In the genomic region with DNA sequence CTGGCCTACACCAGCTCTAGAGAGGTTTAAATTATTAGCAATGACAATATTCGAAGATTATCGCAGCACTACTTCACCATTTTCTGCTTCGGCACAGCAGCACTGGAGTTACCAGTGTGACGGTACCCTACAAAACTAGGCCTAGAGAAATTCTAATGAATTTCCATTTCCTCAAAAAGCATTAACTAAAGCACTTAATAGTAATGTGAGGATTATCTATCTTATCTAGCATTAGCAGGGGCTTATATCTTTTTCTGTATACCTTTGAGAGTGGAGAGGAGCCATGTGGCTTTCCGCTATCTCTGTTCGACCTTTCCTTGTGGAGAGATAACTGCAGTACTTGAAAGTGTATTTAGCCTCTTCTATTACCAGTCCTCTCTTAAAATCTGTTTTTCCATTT, we compare ENCODE assay signal across 8 mouse cellular contexts. TPM values are rescaled to one million over a fixed set of nuclear protein-coding genes. Genes with fewer than 3 reads are reported as not detected.
DNase-seq lines count a peak whose midpoint lies in the region; ATAC-seq and TF ChIP-seq lines count a peak whose summit lies in the region.

No protein-coding gene starts in this region.

- no peak for DNase-seq in lung, adult 2 months
- DNase-seq in lung, postnatal 10 days = no peak
- DNase-seq in embryonic facial prominence, embryonic 14.5 days (ENCODE audit: low spot score) = no peak
- DNase-seq in limb, embryonic 11.5 days (ENCODE audit: low spot score) = no peak
- DNase-seq in thymus, postnatal 36 days = no peak
- DNase-seq in layer of hippocampus, postnatal 36 days = no peak
- no peak for DNase-seq in cerebellum, adult 11 months

- 55% methylated on average over 6 of the region's 6 CpGs for WGBS in lung, adult 2 months
- WGBS in embryonic facial prominence, embryonic 14.5 days = 58% methylated on average over 6 of the region's 6 CpGs
- 70% methylated on average over 6 of the region's 6 CpGs for WGBS in limb, embryonic 11.5 days
- WGBS in neural tube, embryonic 14.5 days = 73% methylated on average over 6 of the region's 6 CpGs

- peak overlapping the region; percentile 98 for H3K9ac ChIP-seq in embryonic facial prominence, embryonic 14.5 days (ENCODE audit: low read depth, low read length)
- peak overlapping the region; percentile 98; the same call in 1 of the 2 replicates for H3K9ac ChIP-seq in limb, embryonic 11.5 days (ENCODE audit: low read length)
- no peak overlapping the region; the same call in 1 of the 2 replicates for H3K9ac ChIP-seq in neural tube, embryonic 14.5 days (replicated peaks; ENCODE audit: low read depth, low read length)

- no peak for ATAC-seq in embryonic facial prominence, embryonic 14.5 days (ENCODE audit: low read depth)
- ATAC-seq in limb, embryonic 11.5 days (ENCODE audit: insufficient number of reproducible peaks, low FRiP score, low TSS enrichment, low read depth) = no peak
- ATAC-seq in neural tube, embryonic 14.5 days (ENCODE audit: low read depth) = no peak

- peak overlapping the region; percentile 79 for H3K4me2 ChIP-seq in embryonic facial prominence, embryonic 14.5 days (ENCODE audit: low read depth, low read length)
- peak overlapping the region; percentile 64 for H3K4me2 ChIP-seq in limb, embryonic 11.5 days (ENCODE audit: low read depth, severe bottlenecking)
- peak overlapping the region; percentile 58 for H3K4me2 ChIP-seq in neural tube, embryonic 14.5 days (ENCODE audit: low read depth, low read length)

- TF ChIP-seq CTCF in lung, adult 2 months (IDR thresholded peaks at IDR 0.05; ENCODE audit: insufficient read depth, low read length) = no peak

- H3K27me3 ChIP-seq in embryonic facial prominence, embryonic 14.5 days (replicated peaks; ENCODE audit: control insufficient read depth, insufficient read depth, low read length) = no peaks in the 10 kb centered on the region
- H3K27me3 ChIP-seq in limb, embryonic 11.5 days (ENCODE audit: control insufficient read depth, insufficient read depth, low read length) = no peaks in the 10 kb centered on the region
- H3K27me3 ChIP-seq in neural tube, embryonic 14.5 days (ENCODE audit: control insufficient read depth, insufficient read depth, low read length) = no peaks in the 10 kb centered on the region

- H3K4me1 ChIP-seq in lung, adult 2 months (ENCODE audit: control insufficient read depth, insufficient read depth, low read length) = peaks cover 6% of the 10 kb centered on the region; the same call in 1 of the 2 replicates
- H3K4me1 ChIP-seq in embryonic facial prominence, embryonic 14.5 days (ENCODE audit: control insufficient read depth, insufficient read depth, low read length) = peaks cover 15% of the 10 kb centered on the region
- peaks cover 9% of the 10 kb centered on the region; the same call in 1 of the 2 replicates for H3K4me1 ChIP-seq in limb, embryonic 11.5 days (ENCODE audit: control insufficient read depth, insufficient read depth, low read length)
- H3K4me1 ChIP-seq in neural tube, embryonic 14.5 days (ENCODE audit: control insufficient read depth, insufficient read depth, low read length) = no peaks in the 10 kb centered on the region; the same call in 1 of the 2 replicates

- no peaks in the 10 kb centered on the region for H3K9me3 ChIP-seq in embryonic facial prominence, embryonic 14.5 days (ENCODE audit: control insufficient read depth, low read length)
- no peaks in the 10 kb centered on the region for H3K9me3 ChIP-seq in limb, embryonic 11.5 days (ENCODE audit: control insufficient read depth, low read length)
- no peaks in the 10 kb centered on the region for H3K9me3 ChIP-seq in neural tube, embryonic 14.5 days (ENCODE audit: control insufficient read depth, low read length)

- H3K27ac ChIP-seq in embryonic facial prominence, embryonic 14.5 days (replicated peaks; ENCODE audit: low read depth, low read length) = no peak overlapping the region
- no peak overlapping the region for H3K27ac ChIP-seq in limb, embryonic 11.5 days (replicated peaks; ENCODE audit: low read depth, low read length)
- no peak overlapping the region for H3K27ac ChIP-seq in neural tube, embryonic 14.5 days (ENCODE audit: low read depth, low read length)

- H3K36me3 ChIP-seq in embryonic facial prominence, embryonic 14.5 days (ENCODE audit: control insufficient read depth, insufficient read depth, low read length) = 0 out of 2 replicates have a peak, but pooled peaks cover 3% of the 10 kb centered on the region
- no peaks in the 10 kb centered on the region for H3K36me3 ChIP-seq in limb, embryonic 11.5 days (ENCODE audit: control insufficient read depth, insufficient read depth, low read length)
- H3K36me3 ChIP-seq in neural tube, embryonic 14.5 days (ENCODE audit: control insufficient read depth, insufficient read depth, low read length) = no peaks in the 10 kb centered on the region

- TF ChIP-seq POLR2A in lung, adult 2 months (IDR thresholded peaks at IDR 0.05; ENCODE audit: borderline replicate concordance, extremely low read depth, low read depth, low read length) = no peak

- peak overlapping the region; percentile 95 for H3K4me3 ChIP-seq in lung, adult 2 months (replicated peaks; ENCODE audit: extremely low read depth, low read depth, low read length)
- peak overlapping the region; percentile 96 for H3K4me3 ChIP-seq in embryonic facial prominence, embryonic 14.5 days (ENCODE audit: low read depth, low read length)
- peak overlapping the region; percentile 84 for H3K4me3 ChIP-seq in limb, embryonic 11.5 days (ENCODE audit: low read depth, low read length)
- peak overlapping the region; percentile 69 for H3K4me3 ChIP-seq in neural tube, embryonic 14.5 days (ENCODE audit: low read depth, low read length)

RNA-seq across cellular contexts. Expression of a gene that starts 1.0 kb away (rescaled TPM):
- polyA plus RNA-seq in lung, adult 2 months (2012; rRNA removed) = 19.2 and 26.0 TPM in 2 replicates
- polyA plus RNA-seq in embryonic facial prominence, embryonic 14.5 days (2014; fragmentation: Nextera tagmentation; extraction: Ambion mirVana) = 39.5 and 40.9 TPM in 2 replicates
- 52.8 and 62.3 TPM in 2 replicates for polyA plus RNA-seq in limb, embryonic 11.5 days (2014; fragmentation: Nextera tagmentation; extraction: Ambion mirVana)
- polyA plus RNA-seq in neural tube, embryonic 14.5 days (2014; fragmentation: Nextera tagmentation; extraction: Ambion mirVana) = 8.0 and 14.5 TPM in 2 replicates
- 10 to 100 TPM; 20.5 to 22.1 TPM for total RNA-seq in layer of hippocampus, postnatal 36 days (2021)

RNA-seq across cellular contexts. Expression of a gene that starts 9.4 kb away (rescaled TPM):
- 0.25 and 0.44 TPM in 2 replicates for polyA plus RNA-seq in lung, adult 2 months (2012; rRNA removed)
- 9.4 and 11.2 TPM in 2 replicates for polyA plus RNA-seq in embryonic facial prominence, embryonic 14.5 days (2014; fragmentation: Nextera tagmentation; extraction: Ambion mirVana)
- 23.4 and 25.6 TPM in 2 replicates for polyA plus RNA-seq in limb, embryonic 11.5 days (2014; fragmentation: Nextera tagmentation; extraction: Ambion mirVana)
- 4.9 and 5.7 TPM in 2 replicates for polyA plus RNA-seq in neural tube, embryonic 14.5 days (2014; fragmentation: Nextera tagmentation; extraction: Ambion mirVana)
- 1 to 10 TPM; 3.1 to 3.2 TPM for total RNA-seq in layer of hippocampus, postnatal 36 days (2021)
